Mouse (Mus musculus) G1E (cell line): ENCODE data around the gene St7l. TPM values are rescaled to one million over a fixed set of nuclear protein-coding genes. Genes with fewer than 3 reads are reported as not detected.

ENCODE experiments used
- ATAC-seq: 2 replicates; pipeline ENCODE4 v1.8.0; 2016; ENCODE audit warnings: mild to moderate bottlenecking; ENCODE audit not compliant: insufficient number of reproducible peaks, poor library complexity, low FRiP score, severe bottlenecking; ENCODE audit errors: extremely low read depth
- DNase-seq: peaks from one replicate; pipeline ENCODE4 v3.0.0; 2012; ENCODE audit warnings: low spot score
- H3K27me3 ChIP-seq: 2 replicates; pipeline ENCODE4 v1.6.1; 2012; ENCODE audit warnings: mild to moderate bottlenecking, low read length, inconsistent platforms; ENCODE audit not compliant: insufficient read depth
- H3K36me3 ChIP-seq: replicated peaks from 2 replicates; pipeline ENCODE3; 2012; ENCODE audit warnings: mild to moderate bottlenecking, inconsistent platforms
- H3K4me1 ChIP-seq: 2 replicates; pipeline ENCODE4 v1.6.1; 2012; ENCODE audit warnings: low read depth, low read length, inconsistent platforms, mixed read lengths; ENCODE audit not compliant: insufficient read depth
- H3K4me3 ChIP-seq: 2 replicates; pipeline ENCODE4 v1.5.1; 2012; ENCODE audit warnings: low read depth, mild to moderate bottlenecking, inconsistent platforms, low read length, moderate library complexity, mixed read lengths
- H3K9me3 ChIP-seq: replicated peaks from 2 replicates; pipeline ENCODE4 v1.6.1; 2012; ENCODE audit warnings: inconsistent platforms
- CTCF ChIP-seq: IDR thresholded peaks from 2 replicates; pipeline ENCODE4 v1.5.1; 2012; ENCODE audit warnings: low read depth, low read length, inconsistent platforms, mixed read lengths
- GATA1 ChIP-seq: IDR thresholded peaks from 2 replicates; pipeline ENCODE4 v1.6.1; 2012; ENCODE audit warnings: borderline replicate concordance, low read length, inconsistent platforms, mixed read lengths
- GATA2 ChIP-seq: IDR thresholded peaks from 2 replicates; pipeline ENCODE4 v1.6.1; 2012; ENCODE audit warnings: low read depth, low read length, inconsistent platforms, borderline replicate concordance
- POLR2AphosphoS5 ChIP-seq: IDR thresholded peaks from 2 replicates; pipeline ENCODE4 v1.6.1; 2012; ENCODE audit warnings: low read depth, low read length, inconsistent platforms; ENCODE audit not compliant: insufficient replicate concordance
- TAL1 ChIP-seq: conservative IDR thresholded peaks from 2 replicates; pipeline ENCODE4 v1.6.1; 2012; ENCODE audit warnings: low read depth, low read length, inconsistent platforms, mixed read lengths
- polyA plus RNA-seq: library from polyadenylated mRNA; stranded (reverse); fragments of >175 nt; gene quantifications from 2 replicates; pipeline ENCODE4 v1.2.3, GENCODE M21; 2012
- total RNA-seq, 2 experiments: library from RNA; stranded (forward) in 1 of 2; stranded (reverse) in 1 of 2; fragments of 200-1000 nt in 1 of 2; fragments of >200 nt in 1 of 2; fragmentation: Nextera tagmentation in 1 of 2; gene quantifications; 2 replicates each; pipeline ENCODE4 v1.2.3; 2014 to 2017

The St7l gene
- total and polyA plus RNA-seq, 3 experiments, result 3.1 to 32.7 (median 25.9) TPM

DNA sequence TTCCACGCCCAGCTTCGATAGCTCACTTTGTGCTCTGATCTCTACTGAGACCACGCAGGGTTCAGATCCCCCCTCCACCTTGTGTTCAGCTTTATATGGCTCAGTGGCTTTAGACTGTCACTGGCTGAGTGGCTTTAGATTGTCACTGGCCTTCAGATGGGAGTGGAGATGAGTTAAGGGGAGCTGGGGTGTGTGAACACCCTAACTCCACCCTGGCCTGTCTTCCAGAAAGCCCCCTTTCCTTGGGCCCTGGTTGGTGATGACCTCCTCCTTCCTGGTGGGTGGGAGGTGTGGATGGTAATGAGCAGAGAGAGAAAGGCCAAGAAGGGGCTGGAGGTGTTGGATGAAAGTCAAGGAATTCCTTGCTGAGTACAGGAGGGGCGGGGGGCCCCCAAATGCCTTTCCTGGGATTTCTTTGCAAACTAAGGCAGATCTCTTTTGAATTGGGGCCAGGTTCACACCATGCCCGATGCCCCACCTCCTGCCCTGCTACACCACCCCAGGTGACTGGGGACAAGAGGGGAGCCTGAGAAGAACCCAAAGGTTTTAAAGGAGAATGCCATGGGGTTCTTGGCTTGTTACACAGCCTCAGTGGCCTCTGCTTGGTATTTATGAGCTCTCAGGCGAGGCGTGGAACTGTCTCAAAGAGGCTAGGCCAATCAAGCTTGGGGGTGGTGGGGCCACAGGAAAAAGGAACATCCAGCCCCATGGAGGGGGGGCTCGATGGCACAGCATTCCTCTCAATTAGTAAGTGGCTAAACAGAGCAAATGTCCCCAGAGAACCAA lies 101.5 kb downstream of the St7l start:
- peaks cover 38% of the 10 kb centered on the region; the same call in 1 of the 2 replicates for H3K27me3 ChIP-seq
- TF ChIP-seq GATA2, result no peak
- TF ChIP-seq POLR2AphosphoS5, result no peak
- ATAC-seq, result no peak
- H3K9me3 ChIP-seq, result peaks cover 2% of the 10 kb centered on the region; the same call in 1 of the 2 replicates
- H3K4me1 ChIP-seq, result peaks cover 11% of the 10 kb centered on the region
- H3K36me3 ChIP-seq, result no peaks in the 10 kb centered on the region
- DNase-seq, result no peak
- no peak overlapping the region for H3K4me3 ChIP-seq

DNA sequence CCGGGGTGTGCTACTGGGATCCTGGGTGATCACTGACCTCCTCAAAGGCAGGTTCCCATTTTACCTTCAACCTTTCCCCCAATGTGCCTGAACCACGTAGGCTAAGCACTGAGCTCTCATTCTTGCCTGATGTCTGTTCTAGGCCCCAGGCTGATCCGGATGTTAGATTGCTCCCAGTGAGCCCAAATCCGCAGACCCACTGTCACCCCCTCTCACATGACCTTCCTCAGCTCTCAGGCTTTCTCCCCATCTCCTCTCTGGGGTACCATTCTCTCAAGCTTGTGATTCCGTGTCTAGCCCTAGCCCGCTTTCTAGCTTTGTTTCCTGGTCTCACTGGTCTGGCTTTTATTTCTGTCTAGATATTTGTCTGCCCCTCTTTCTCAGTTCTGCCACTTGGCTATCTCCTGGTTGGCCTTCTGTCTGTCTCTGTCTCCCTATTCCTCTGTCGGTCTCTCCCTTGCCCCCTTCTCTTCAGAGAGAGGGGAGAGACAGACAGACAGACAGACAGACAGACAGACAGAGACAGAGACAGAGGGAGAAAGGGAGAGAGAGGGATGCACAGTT lies 102.3 kb downstream of the St7l start:
- Histone ChIP-seq H3K4me1 (peaks cover 11% of the 10 kb centered on the region), H3K4me3 (no peak overlapping the region), H3K27me3 (peaks cover 31% of the 10 kb centered on the region; the same call in 1 of the 2 replicates), H3K36me3 (no peaks in the 10 kb centered on the region), H3K9me3 (peaks cover 2% of the 10 kb centered on the region; the same call in 1 of the 2 replicates)
- DNase-seq (no peak), ATAC-seq (no peak)
- no peak for TF ChIP-seq CTCF
- TF ChIP-seq POLR2AphosphoS5, result no peak
- no peak for TF ChIP-seq TAL1
- TF ChIP-seq GATA1, result no peak

DNA sequence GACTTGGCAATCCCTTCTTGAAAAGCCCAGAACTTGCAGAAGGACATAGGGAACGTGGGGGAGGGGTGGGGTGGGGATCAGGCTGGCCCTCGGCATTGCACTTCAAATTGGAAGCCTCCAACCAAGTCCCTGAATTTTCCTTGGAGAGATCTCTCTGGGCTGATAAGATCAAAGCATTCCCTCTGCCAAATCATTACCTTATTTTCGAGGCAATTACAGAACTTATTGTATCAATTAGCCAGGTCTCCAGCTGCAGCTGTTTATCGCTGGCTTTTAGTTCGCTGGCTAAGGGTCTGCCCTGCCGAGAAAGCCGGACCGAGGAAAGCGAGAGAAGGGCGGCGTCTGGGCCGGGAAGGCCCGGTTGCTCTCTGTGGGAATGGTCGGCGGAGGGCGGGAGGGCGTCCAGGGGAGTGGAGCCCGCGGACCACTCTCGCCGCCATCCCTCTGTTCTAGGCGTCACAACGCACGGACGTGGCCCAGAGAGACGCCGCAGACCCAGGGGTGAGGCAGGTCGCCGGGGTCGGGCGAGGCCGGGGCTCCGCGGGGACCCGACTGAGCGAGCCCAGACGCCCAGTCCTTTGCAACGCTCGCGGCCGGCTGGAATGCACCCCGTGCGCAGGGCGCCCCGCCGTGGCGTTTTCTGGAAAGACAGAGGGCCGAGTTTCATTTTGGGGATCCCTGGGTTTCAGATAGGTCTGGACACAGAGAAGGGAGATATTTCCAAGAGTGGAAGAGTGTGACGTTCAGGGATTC lies 103.9 kb downstream of the St7l start:
- ATAC-seq, result no peak
- no peaks in the 10 kb centered on the region for H3K9me3 ChIP-seq
- H3K27me3 ChIP-seq, result peaks cover 19% of the 10 kb centered on the region; the same call in 1 of the 2 replicates
- H3K4me3 ChIP-seq, result no peak overlapping the region; the same call in 1 of the 2 replicates
- no peak for DNase-seq
- TF ChIP-seq GATA1 (no peak), POLR2AphosphoS5 (no peak), TAL1 (no peak), GATA2 (no peak), CTCF (no peak)
- peaks cover 11% of the 10 kb centered on the region for H3K4me1 ChIP-seq
- no peaks in the 10 kb centered on the region for H3K36me3 ChIP-seq

Other genes starting within 250 kb of the St7l start
- 32.1 and 75.1 TPM in 2 replicates for gene Slc16a1, start 225.3 kb upstream of the St7l start, total RNA-seq (2014; fragmentation: Nextera tagmentation)
- gene Slc16a1, start 225.3 kb upstream of the St7l start, total RNA-seq (2017), result 49.8 and 52.7 TPM in 2 replicates
- gene Slc16a1, start 225.3 kb upstream of the St7l start, polyA plus RNA-seq, result 62.5 and 76.5 TPM in 2 replicates
- gene Ppm1j, start 82.9 kb upstream of the St7l start, total RNA-seq (2014; fragmentation: Nextera tagmentation), result not detected in 2 replicates
- not detected in 2 replicates for gene Ppm1j, start 82.9 kb upstream of the St7l start, total RNA-seq (2017)
- gene Ppm1j, start 82.9 kb upstream of the St7l start, polyA plus RNA-seq, result 0.08 and 0.16 TPM in 2 replicates
- gene Fam19a3, start 82.2 kb upstream of the St7l start, total RNA-seq (2014; fragmentation: Nextera tagmentation), result not detected in 2 replicates
- gene Fam19a3, start 82.2 kb upstream of the St7l start, total RNA-seq (2017), result under 0.01 and 0.11 TPM in 2 replicates
- not detected in 2 replicates for gene Fam19a3, start 82.2 kb upstream of the St7l start, polyA plus RNA-seq
- 3.4 and 5.5 TPM in 2 replicates for gene Rhoc, start 75.6 kb upstream of the St7l start, total RNA-seq (2014; fragmentation: Nextera tagmentation)
- 2.2 and 2.8 TPM in 2 replicates for gene Rhoc, start 75.6 kb upstream of the St7l start, total RNA-seq (2017)
- gene Rhoc, start 75.6 kb upstream of the St7l start, polyA plus RNA-seq, result 1.2 and 1.4 TPM in 2 replicates
- gene Mov10, start 45.4 kb upstream of the St7l start, total RNA-seq (2014; fragmentation: Nextera tagmentation), result 33.2 and 34.5 TPM in 2 replicates
- 7.4 and 8.1 TPM in 2 replicates for gene Mov10, start 45.4 kb upstream of the St7l start, total RNA-seq (2017)
- 57.0 and 65.0 TPM in 2 replicates for gene Mov10, start 45.4 kb upstream of the St7l start, polyA plus RNA-seq
- 181 and 182 TPM in 2 replicates for gene Capza1, start 500 bp downstream of the St7l start, total RNA-seq (2014; fragmentation: Nextera tagmentation)
- gene Capza1, start 500 bp downstream of the St7l start, total RNA-seq (2017), result 148 and 168 TPM in 2 replicates
- 12.5 and 12.9 TPM in 2 replicates for gene Capza1, start 500 bp downstream of the St7l start, polyA plus RNA-seq
- not detected in 2 replicates for gene Wnt2b, start 97.9 kb downstream of the St7l start, total RNA-seq (2014; fragmentation: Nextera tagmentation)
- 0.11 TPM in 1 of 2 replicates, not detected in the other for gene Wnt2b, start 97.9 kb downstream of the St7l start, total RNA-seq (2017)
- gene Wnt2b, start 97.9 kb downstream of the St7l start, polyA plus RNA-seq, result not detected in 2 replicates
- gene Cttnbp2nl, start 189.1 kb downstream of the St7l start, total RNA-seq (2014; fragmentation: Nextera tagmentation), result not detected in 2 replicates
- gene Cttnbp2nl, start 189.1 kb downstream of the St7l start, total RNA-seq (2017), result 0.11 and 0.12 TPM in 2 replicates
- 0.02 TPM in 1 of 2 replicates, not detected in the other for gene Cttnbp2nl, start 189.1 kb downstream of the St7l start, polyA plus RNA-seq
- gene 4930564D02Rik, start 202.8 kb downstream of the St7l start, total RNA-seq (2014; fragmentation: Nextera tagmentation), result not detected in 2 replicates
- gene 4930564D02Rik, start 202.8 kb downstream of the St7l start, total RNA-seq (2017), result not detected in 2 replicates
- not detected in 2 replicates for gene 4930564D02Rik, start 202.8 kb downstream of the St7l start, polyA plus RNA-seq